Mouse (Mus musculus) embryonic fibroblast, embryonic 13.5 days (primary cell): Measurements from ENCODE around the gene Gm16181.
A peak's percentile ranks its signal among the peaks of the same experiment; 100 is the strongest.

ENCODE experiments used
- CTCF ChIP-seq: IDR thresholded peaks from 2 replicates; pipeline ENCODE4 v1.5.1; 2011; ENCODE audit warnings: mild to moderate bottlenecking, control low read depth, low read length, moderate library complexity, borderline replicate concordance; ENCODE audit not compliant: insufficient read depth
- POLR2A ChIP-seq: IDR thresholded peaks from 2 replicates; pipeline ENCODE4 v1.6.1; 2011; ENCODE audit warnings: low read depth, mild to moderate bottlenecking, control low read depth, low read length, moderate library complexity

- TF ChIP-seq CTCF (peak; percentile 71), POLR2A (no peak)
These were observed 11.4 kb downstream of the Gm16181 start for GRCm38 (mm10) chr17:35232043-35232442.
